1 mouse cellular context compared by ENCODE assay signal in genomic region chr11:102244926-102245449, GRCm38 (mm10).
A peak's percentile ranks its signal among the peaks of the same experiment; 100 is the strongest.
TF ChIP-seq lines count a peak whose summit lies in the region.

No protein-coding gene starts in this region.

TF ChIP-seq in ES-E14, 5 proteins besides CTCF, POLR2A, EP300 and RAD21:
- TF ChIP-seq ZNF384 (IDR thresholded peaks at IDR 0.05; ENCODE audit: low read depth, low read length): peak; percentile 85
- no peak for TF ChIP-seq HCFC1 (IDR thresholded peaks at IDR 0.05; ENCODE audit: borderline replicate concordance, insufficient read depth, low read length)
- TF ChIP-seq ZC3H11A (IDR thresholded peaks at IDR 0.05; ENCODE audit: borderline replicate concordance, low read depth, low read length): no peak
- no peak for TF ChIP-seq CHD2 (IDR thresholded peaks at IDR 0.05; ENCODE audit: low read depth, low read length)
- no peak for TF ChIP-seq MAFK (IDR thresholded peaks at IDR 0.05; ENCODE audit: insufficient read depth, low read depth, low read length)
